Mouse (Mus musculus) brain, adult 2 months (tissue): ENCODE results near the gene Mest.

Source experiments
- DNase-seq: peaks from one replicate; pipeline ENCODE4 v3.0.0; 2011; ENCODE audit warnings: low read depth, low spot score

The Mest gene

GRCm38 (mm10) chr6:30738464-30739006 lies 15.2 kb downstream of the Mest start:
- peak; percentile 29 for DNase-seq

DNA sequence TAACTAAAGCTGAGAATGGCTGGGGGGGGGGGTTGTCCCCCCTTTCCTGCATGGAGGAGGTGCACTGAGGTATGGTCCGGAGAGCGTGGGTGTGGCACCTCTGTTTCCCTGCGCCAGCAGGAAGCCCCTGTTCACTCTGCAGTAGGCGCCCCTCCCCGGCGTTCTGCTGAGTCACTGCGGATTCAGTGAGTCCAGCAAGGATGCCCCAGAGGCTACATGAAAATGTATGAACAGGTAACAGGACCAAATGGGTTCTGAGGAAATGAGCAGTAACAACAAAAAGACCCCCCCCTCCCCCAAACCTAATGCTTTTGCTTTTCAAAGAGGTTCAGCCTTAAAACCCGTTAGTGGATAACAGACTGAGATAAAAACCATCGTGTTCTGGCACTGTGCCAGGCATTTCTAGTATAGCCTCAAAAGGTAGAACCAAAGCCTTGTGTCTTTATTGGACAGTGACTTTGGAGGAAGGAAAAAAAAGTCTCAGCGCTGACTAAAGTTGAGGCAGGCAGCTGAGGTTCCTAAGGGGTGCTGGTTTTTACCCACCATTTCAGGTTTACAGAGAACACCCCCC lies 15.9 kb downstream of the Mest start:
- peak; percentile 64 for DNase-seq

- no peak for DNase-seq
Measured at GRCm38 (mm10) chr6:30744846-30745245, 21.5 kb downstream of the Mest start.

DNA sequence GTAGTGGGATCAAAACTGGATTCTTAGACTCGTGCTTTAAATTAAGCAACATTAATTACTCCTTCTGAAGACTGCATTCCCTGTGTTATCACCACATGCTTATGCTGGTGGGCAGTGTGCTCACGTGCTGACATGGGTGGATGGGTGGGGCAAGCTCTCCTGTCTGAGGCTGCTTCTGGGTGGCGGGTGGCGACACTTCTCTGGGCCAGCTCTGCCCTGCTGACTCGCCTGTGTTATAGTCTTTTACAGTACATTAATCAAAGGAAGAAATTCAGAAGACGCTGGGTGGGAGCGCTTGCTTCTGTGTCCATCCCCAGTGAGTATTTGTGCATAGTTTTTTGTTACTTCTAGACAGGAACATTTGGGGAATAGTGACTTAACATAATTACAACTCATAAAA lies 22.2 kb downstream of the Mest start:
- no peak for DNase-seq

DNA sequence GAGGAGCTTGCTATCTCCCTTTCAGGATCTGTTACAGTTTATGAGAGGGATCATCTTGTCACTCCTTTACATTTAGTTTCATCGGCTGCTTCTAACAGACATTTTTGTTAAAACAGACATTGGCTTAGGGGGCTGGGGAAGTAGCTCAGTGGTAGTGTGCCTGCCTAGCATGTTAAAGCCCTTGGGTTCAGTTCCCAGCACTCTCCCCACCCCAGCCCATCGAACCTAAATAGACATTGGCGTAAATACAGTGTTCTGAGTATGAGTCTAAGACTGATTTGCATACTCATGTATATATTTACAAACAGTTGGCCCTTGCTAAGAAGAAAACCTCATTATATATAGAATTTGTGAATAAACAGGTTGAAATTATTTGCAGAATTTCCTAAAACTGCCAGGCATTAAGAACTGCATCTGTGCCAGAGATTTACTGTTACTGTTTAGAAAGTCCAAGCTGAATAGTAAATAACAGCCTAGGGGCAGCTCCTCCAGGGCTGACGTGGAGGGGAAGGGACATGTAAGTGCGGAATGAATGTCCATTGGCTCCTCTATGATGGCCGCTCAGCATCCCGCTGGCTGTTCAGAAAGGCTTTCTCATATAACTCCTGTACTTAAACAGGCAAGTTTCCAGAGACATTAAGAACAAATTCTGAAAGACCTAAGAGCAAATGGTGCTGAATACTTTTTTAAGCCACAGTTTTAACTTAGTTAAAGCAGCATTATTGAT lies 24.4 kb downstream of the Mest start:
- DNase-seq: no peak

- DNase-seq: peak; percentile 45
Measured at GRCm38 (mm10) chr6:30748358-30748910, 25.1 kb downstream of the Mest start.

- DNase-seq: no peak
Measured at GRCm38 (mm10) chr6:30749042-30749689, 25.8 kb downstream of the Mest start.

DNA sequence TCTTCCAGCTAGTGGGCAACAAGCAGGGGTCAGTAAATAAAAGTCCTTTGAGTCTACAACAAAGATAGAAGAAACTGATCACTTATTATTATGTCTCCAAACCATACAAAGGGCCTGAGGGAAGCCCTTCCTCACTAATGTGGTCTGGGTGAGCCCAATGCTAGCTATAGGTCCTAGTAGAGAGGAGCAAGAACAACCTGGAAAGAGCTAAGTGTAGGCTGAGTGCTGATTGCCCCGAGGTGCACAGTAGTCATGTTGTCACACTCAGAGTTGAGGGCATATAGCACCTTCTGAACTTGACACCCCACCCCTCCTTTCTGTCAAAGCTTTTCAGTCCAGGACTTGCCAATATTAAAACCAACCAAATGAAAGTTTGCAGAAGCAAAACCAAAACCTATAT lies 26.5 kb downstream of the Mest start:
- no peak for DNase-seq

GRCm38 (mm10) chr6:30750482-30750881 lies 27.1 kb downstream of the Mest start:
- no peak for DNase-seq

DNA sequence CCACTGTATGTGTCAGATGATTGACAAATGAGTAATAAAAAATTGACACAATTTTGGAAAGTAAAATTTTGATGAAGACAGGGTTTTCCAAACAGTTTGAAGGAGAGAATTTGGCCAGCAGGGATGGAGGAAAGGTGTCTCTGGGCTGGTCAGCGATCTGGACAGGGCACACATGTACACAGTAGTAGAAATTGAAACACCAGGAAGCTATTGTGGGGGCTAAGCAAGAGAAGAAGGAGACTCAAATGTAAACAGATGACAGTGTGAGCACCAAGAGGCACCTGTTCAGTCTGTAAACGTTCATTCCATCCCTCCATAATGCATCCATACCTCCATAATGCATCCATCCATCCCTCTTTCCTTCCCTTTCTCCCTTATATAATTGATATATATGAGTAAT lies 27.9 kb downstream of the Mest start:
- DNase-seq: no peak
